Mouse (Mus musculus) G1E (cell line): ENCODE results near the gene Cgn. TPM values are rescaled to one million over a fixed set of nuclear protein-coding genes. Genes with fewer than 3 reads are reported as not detected.
"Not testable (repeated sequence)": the region's sequence is repeated elsewhere in the genome, so short reads cannot be mapped to it uniquely, and the experiment has no call there.

Experiments
- ATAC-seq: 2 replicates; pipeline ENCODE4 v1.8.0; 2016; ENCODE audit warnings: mild to moderate bottlenecking; ENCODE audit not compliant: insufficient number of reproducible peaks, poor library complexity, low FRiP score, severe bottlenecking; ENCODE audit errors: extremely low read depth
- DNase-seq: peaks from one replicate; pipeline ENCODE4 v3.0.0; 2012; ENCODE audit warnings: low spot score
- H3K27me3 ChIP-seq: 2 replicates; pipeline ENCODE4 v1.6.1; 2012; ENCODE audit warnings: mild to moderate bottlenecking, low read length, inconsistent platforms; ENCODE audit not compliant: insufficient read depth
- H3K36me3 ChIP-seq: replicated peaks from 2 replicates; pipeline ENCODE3; 2012; ENCODE audit warnings: mild to moderate bottlenecking, inconsistent platforms
- H3K4me1 ChIP-seq: 2 replicates; pipeline ENCODE4 v1.6.1; 2012; ENCODE audit warnings: low read depth, low read length, inconsistent platforms, mixed read lengths; ENCODE audit not compliant: insufficient read depth
- H3K4me3 ChIP-seq: 2 replicates; pipeline ENCODE4 v1.5.1; 2012; ENCODE audit warnings: low read depth, mild to moderate bottlenecking, inconsistent platforms, low read length, moderate library complexity, mixed read lengths
- H3K9me3 ChIP-seq: replicated peaks from 2 replicates; pipeline ENCODE4 v1.6.1; 2012; ENCODE audit warnings: inconsistent platforms
- CTCF ChIP-seq: IDR thresholded peaks from 2 replicates; pipeline ENCODE4 v1.5.1; 2012; ENCODE audit warnings: low read depth, low read length, inconsistent platforms, mixed read lengths
- GATA1 ChIP-seq: IDR thresholded peaks from 2 replicates; pipeline ENCODE4 v1.6.1; 2012; ENCODE audit warnings: borderline replicate concordance, low read length, inconsistent platforms, mixed read lengths
- GATA2 ChIP-seq: IDR thresholded peaks from 2 replicates; pipeline ENCODE4 v1.6.1; 2012; ENCODE audit warnings: low read depth, low read length, inconsistent platforms, borderline replicate concordance
- POLR2AphosphoS5 ChIP-seq: IDR thresholded peaks from 2 replicates; pipeline ENCODE4 v1.6.1; 2012; ENCODE audit warnings: low read depth, low read length, inconsistent platforms; ENCODE audit not compliant: insufficient replicate concordance
- TAL1 ChIP-seq: conservative IDR thresholded peaks from 2 replicates; pipeline ENCODE4 v1.6.1; 2012; ENCODE audit warnings: low read depth, low read length, inconsistent platforms, mixed read lengths
- polyA plus RNA-seq: library from polyadenylated mRNA; stranded (reverse); fragments of >175 nt; gene quantifications from 2 replicates; pipeline ENCODE4 v1.2.3, GENCODE M21; 2012
- total RNA-seq, 2 experiments: library from RNA; stranded (forward) in 1 of 2; stranded (reverse) in 1 of 2; fragments of 200-1000 nt in 1 of 2; fragments of >200 nt in 1 of 2; fragmentation: Nextera tagmentation in 1 of 2; gene quantifications; 2 replicates each; pipeline ENCODE4 v1.2.3; 2014 to 2017

The Cgn gene
- total and polyA plus RNA-seq, 3 experiments, result 0.01 to 0.11 TPM; not detected in 1

- ATAC-seq, result no peak
- H3K36me3 ChIP-seq, result no peaks in the 10 kb centered on the region
- no peaks in the 10 kb centered on the region for H3K9me3 ChIP-seq
- DNase-seq, result no peak
- H3K4me1 ChIP-seq, result peaks cover 15% of the 10 kb centered on the region
- H3K4me3 ChIP-seq, result peak overlapping the region; percentile 66
- peaks cover 59% of the 10 kb centered on the region for H3K27me3 ChIP-seq
- no peak for TF ChIP-seq POLR2AphosphoS5
- no peak for TF ChIP-seq GATA1
- no peak for TF ChIP-seq GATA2
- no peak for TF ChIP-seq CTCF
- no peak for TF ChIP-seq TAL1
Measured at GRCm38 (mm10) chr3:94785958-94786357, 334 bp downstream of the Cgn start.

GRCm38 (mm10) chr3:94784171-94784701 lies 2.1 kb downstream of the Cgn start:
- DNase-seq (no peak), ATAC-seq (no peak)
- H3K4me3 ChIP-seq, result no peak overlapping the region
- H3K27me3 ChIP-seq, result peaks cover 59% of the 10 kb centered on the region
- peaks cover 15% of the 10 kb centered on the region for H3K4me1 ChIP-seq
- no peaks in the 10 kb centered on the region for H3K36me3 ChIP-seq
- TF ChIP-seq POLR2AphosphoS5, result no peak
- no peak for TF ChIP-seq TAL1
- no peak for TF ChIP-seq GATA2
- TF ChIP-seq GATA1, result no peak
- TF ChIP-seq CTCF, result no peak
- H3K9me3 ChIP-seq, result no peaks in the 10 kb centered on the region

DNA sequence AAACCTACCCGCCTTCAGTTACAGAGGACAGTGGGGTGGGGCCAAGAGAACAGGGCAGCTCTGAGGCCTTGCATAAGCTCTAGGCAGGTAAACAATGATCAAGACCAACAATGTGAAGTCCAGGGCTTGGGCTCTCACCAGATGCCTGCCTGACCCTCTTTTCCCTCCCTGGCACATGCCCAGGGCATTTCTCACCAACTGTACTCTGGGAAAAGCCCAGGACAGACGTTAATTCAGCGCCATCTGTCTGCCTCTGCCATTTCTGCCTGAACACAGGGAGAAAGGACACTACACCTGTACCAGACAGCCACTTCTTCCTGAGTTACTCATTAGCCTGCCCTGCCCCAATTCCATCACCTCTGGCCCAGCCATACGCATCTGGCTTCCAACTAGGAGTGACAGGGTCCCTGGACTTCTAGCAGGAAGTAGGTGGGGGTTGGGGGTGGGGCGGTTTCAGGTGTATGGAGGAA lies 2.8 kb downstream of the Cgn start:
- H3K4me1 ChIP-seq, result peaks cover 15% of the 10 kb centered on the region
- no peaks in the 10 kb centered on the region for H3K9me3 ChIP-seq
- no peak overlapping the region for H3K4me3 ChIP-seq
- no peaks in the 10 kb centered on the region for H3K36me3 ChIP-seq
- H3K27me3 ChIP-seq, result peaks cover 62% of the 10 kb centered on the region
- TF ChIP-seq POLR2AphosphoS5 (no peak), TAL1 (no peak), CTCF (no peak), GATA2 (no peak), GATA1 (no peak)
- DNase-seq (no peak), ATAC-seq (no peak)

DNA sequence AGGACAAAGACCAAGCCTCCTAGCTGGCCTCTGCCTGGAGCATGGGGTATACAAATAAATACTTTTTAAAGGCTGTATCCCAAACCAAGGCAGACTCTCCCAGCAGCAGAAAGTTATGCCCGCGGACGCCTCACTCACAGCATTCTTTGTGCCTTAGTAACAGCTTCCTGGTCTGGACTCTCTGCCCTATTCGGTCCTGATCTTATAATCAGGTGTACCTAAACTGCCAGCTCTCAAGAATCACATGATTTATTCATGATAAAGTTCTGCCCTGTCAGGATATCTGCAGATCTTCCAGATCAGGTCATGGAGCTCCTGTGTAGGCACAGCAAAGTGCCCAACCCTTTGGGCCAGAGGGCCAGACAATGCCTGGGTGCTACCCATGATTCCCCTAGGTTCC lies 3.4 kb downstream of the Cgn start:
- TF ChIP-seq GATA2 (no peak), TAL1 (no peak), POLR2AphosphoS5 (no peak), GATA1 (no peak), CTCF (no peak)
- Histone ChIP-seq H3K4me1 (peaks cover 15% of the 10 kb centered on the region), H3K9me3 (no peaks in the 10 kb centered on the region), H3K27me3 (peaks cover 66% of the 10 kb centered on the region), H3K4me3 (no peak overlapping the region), H3K36me3 (no peaks in the 10 kb centered on the region)
- ATAC-seq (no peak), DNase-seq (no peak)

GRCm38 (mm10) chr3:94781356-94781755 lies 4.9 kb downstream of the Cgn start:
- DNase-seq (no peak), ATAC-seq (no peak)
- no peaks in the 10 kb centered on the region for H3K9me3 ChIP-seq
- TF ChIP-seq GATA1, result no peak
- TF ChIP-seq GATA2, result no peak
- no peak for TF ChIP-seq CTCF
- no peak for TF ChIP-seq TAL1
- TF ChIP-seq POLR2AphosphoS5, result no peak
- H3K4me1 ChIP-seq, result peaks cover 11% of the 10 kb centered on the region
- H3K36me3 ChIP-seq, result no peaks in the 10 kb centered on the region
- peaks cover 64% of the 10 kb centered on the region for H3K27me3 ChIP-seq
- no peak overlapping the region for H3K4me3 ChIP-seq

- ATAC-seq (no peak), DNase-seq (no peak)
- Histone ChIP-seq H3K4me3 (no peak overlapping the region), H3K4me1 (no peaks in the 10 kb centered on the region), H3K9me3 (no peaks in the 10 kb centered on the region), H3K36me3 (no peaks in the 10 kb centered on the region), H3K27me3 (peaks cover 49% of the 10 kb centered on the region)
- TF ChIP-seq CTCF (no peak), GATA2 (no peak), GATA1 (no peak), POLR2AphosphoS5 (no peak), TAL1 (no peak)
Measured at GRCm38 (mm10) chr3:94775886-94776285, 10.4 kb downstream of the Cgn start.

GRCm38 (mm10) chr3:94774039-94774438 lies 12.3 kb downstream of the Cgn start:
- TF ChIP-seq CTCF, result no peak
- TF ChIP-seq TAL1, result no peak
- no peak for TF ChIP-seq POLR2AphosphoS5
- no peak for TF ChIP-seq GATA2
- no peak for TF ChIP-seq GATA1
- ATAC-seq (no peak), DNase-seq (no peak)

GRCm38 (mm10) chr3:94765456-94765855 lies 20.8 kb downstream of the Cgn start:
- H3K36me3 ChIP-seq, H3K4me3 ChIP-seq, DNase-seq, H3K9me3 ChIP-seq, H3K4me1 ChIP-seq: not testable (repeated sequence)
- ATAC-seq, result peak; percentile 71; the same call in 1 of the 2 replicates
- peaks cover 15% of the 10 kb centered on the region; the same call in 1 of the 2 replicates for H3K27me3 ChIP-seq

More at GRCm38 (mm10) chr3:94774039-94774438, 12.3 kb downstream of the Cgn start:
- H3K9me3 ChIP-seq, result no peaks in the 10 kb centered on the region
- H3K36me3 ChIP-seq, result no peaks in the 10 kb centered on the region
- H3K4me3 ChIP-seq, result no peak overlapping the region
- H3K27me3 ChIP-seq, result peaks cover 51% of the 10 kb centered on the region
- H3K4me1 ChIP-seq, result no peaks in the 10 kb centered on the region

- ATAC-seq, result peak; percentile 24; the same call in 1 of the 2 replicates
- H3K27me3 ChIP-seq, H3K4me3 ChIP-seq, H3K4me1 ChIP-seq, H3K36me3 ChIP-seq, H3K9me3 ChIP-seq, DNase-seq: not testable (repeated sequence)
Measured at GRCm38 (mm10) chr3:94764545-94765292, 21.6 kb downstream of the Cgn start.
